ENCODE assay signal across 19 mouse cellular contexts in genomic region chr8:81856120-81856519, GRCm38 (mm10).
DNase-seq lines count a peak whose midpoint lies in the region; ATAC-seq lines count a peak whose summit lies in the region.
"Had no signal": no experiment of that assay in that cellular context is flagged by ENCODE, and none has a peak within 500 bp of the region (broad histone marks: within the 10 kb centered on the region; RNA-seq: fewer than 3 reads in every experiment).

No protein-coding gene starts in this region.

- no peak overlapping the region for H3K4me2 ChIP-seq in forebrain, embryonic 16.5 days (ENCODE audit: low read length)
- H3K4me2 ChIP-seq in forebrain, embryonic 13.5 days: no peak overlapping the region
- no peak overlapping the region for H3K4me2 ChIP-seq in kidney, embryonic 16.5 days (replicated peaks; ENCODE audit: low read depth, low read length)
- H3K4me2 ChIP-seq in heart, embryonic 13.5 days: peak overlapping the region; percentile 63
- H3K4me2 ChIP-seq: hindbrain, embryonic 13.5 days; intestine, embryonic 15.5 days; limb, embryonic 15.5 days; liver, embryonic 15.5 days; midbrain, embryonic 13.5 days; neural tube, embryonic 13.5 days had no signal

- H3K4me3 ChIP-seq in forebrain, embryonic 16.5 days (replicated peaks; ENCODE audit: low read length): no peak overlapping the region
- no peak overlapping the region for H3K4me3 ChIP-seq in forebrain, embryonic 13.5 days
- no peak overlapping the region for H3K4me3 ChIP-seq in kidney, embryonic 16.5 days (ENCODE audit: low read length)
- peak overlapping the region; percentile 42 for H3K4me3 ChIP-seq in heart, embryonic 13.5 days
- H3K4me3 ChIP-seq: forebrain, embryonic 10.5 days; hindbrain, embryonic 13.5 days; intestine, embryonic 15.5 days; kidney, embryonic 15.5 days; limb, embryonic 15.5 days; liver, embryonic 15.5 days; midbrain, embryonic 13.5 days; neural tube, embryonic 13.5 days had no signal

- 67% methylated on average over 4 of the region's 4 CpGs for WGBS in forebrain, embryonic 16.5 days
- whole genome bisulfite sequencing in forebrain, embryonic 13.5 days: 78% methylated on average over 4 of the region's 4 CpGs
- 57% methylated on average over 4 of the region's 4 CpGs for WGBS in kidney, embryonic 16.5 days
- 29% methylated on average over 4 of the region's 4 CpGs for WGBS in heart, embryonic 13.5 days

- no peak overlapping the region for H3K9ac ChIP-seq in forebrain, embryonic 16.5 days (replicated peaks; ENCODE audit: low read depth, low read length)
- H3K9ac ChIP-seq in forebrain, embryonic 13.5 days: no peak overlapping the region
- H3K9ac ChIP-seq in kidney, embryonic 16.5 days (replicated peaks; ENCODE audit: low read length): no peak overlapping the region
- peak overlapping the region; percentile 74 for H3K9ac ChIP-seq in heart, embryonic 13.5 days
- H3K9ac ChIP-seq: hindbrain, embryonic 13.5 days; intestine, embryonic 15.5 days; kidney, embryonic 15.5 days; limb, embryonic 15.5 days; liver, embryonic 15.5 days; midbrain, embryonic 13.5 days; neural tube, embryonic 13.5 days had no signal

- no peaks in the 10 kb centered on the region for H3K9me3 ChIP-seq in forebrain, embryonic 16.5 days (ENCODE audit: control insufficient read depth, low read length)
- H3K9me3 ChIP-seq in forebrain, embryonic 13.5 days (replicated peaks): no peaks in the 10 kb centered on the region
- H3K9me3 ChIP-seq in kidney, embryonic 16.5 days (ENCODE audit: low read length): no peaks in the 10 kb centered on the region
- H3K9me3 ChIP-seq in heart, embryonic 13.5 days: no peaks in the 10 kb centered on the region
- H3K9me3 ChIP-seq: forebrain, embryonic 10.5 days; hindbrain, embryonic 13.5 days; intestine, embryonic 15.5 days; kidney, embryonic 15.5 days; limb, embryonic 15.5 days; liver, embryonic 15.5 days; midbrain, embryonic 13.5 days; neural tube, embryonic 13.5 days had no signal

- ATAC-seq in forebrain, embryonic 16.5 days: peak; percentile 58; the same call in 1 of the 2 replicates
- no peak for ATAC-seq in forebrain, embryonic 13.5 days
- ATAC-seq in kidney, embryonic 16.5 days (ENCODE audit: low FRiP score, low TSS enrichment): no peak
- ATAC-seq in heart, embryonic 13.5 days (ENCODE audit: extremely low read depth, insufficient number of reproducible peaks, low FRiP score, low TSS enrichment): no peak
- ATAC-seq: intestine, embryonic 15.5 days; midbrain, embryonic 13.5 days had no signal

- no peaks in the 10 kb centered on the region for H3K4me1 ChIP-seq in forebrain, embryonic 16.5 days (replicated peaks; ENCODE audit: control insufficient read depth, insufficient read depth, low read length)
- no peaks in the 10 kb centered on the region for H3K4me1 ChIP-seq in forebrain, embryonic 13.5 days
- H3K4me1 ChIP-seq in kidney, embryonic 16.5 days (ENCODE audit: insufficient read depth, low read length): 0 out of 2 replicates have a peak, but pooled peaks cover 4% of the 10 kb centered on the region
- peaks cover 42% of the 10 kb centered on the region for H3K4me1 ChIP-seq in heart, embryonic 13.5 days
- H3K4me1 ChIP-seq: forebrain, embryonic 10.5 days; hindbrain, embryonic 13.5 days; intestine, embryonic 15.5 days; liver, embryonic 15.5 days; midbrain, embryonic 13.5 days; neural tube, embryonic 13.5 days had no signal

- intact Hi-C loops in left cerebral cortex, postnatal 36 days (cut with DNase I): no loop called here

- no peak overlapping the region for H3K27ac ChIP-seq in forebrain, embryonic 16.5 days (ENCODE audit: low read length)
- H3K27ac ChIP-seq in forebrain, embryonic 13.5 days: no peak overlapping the region
- H3K27ac ChIP-seq in kidney, embryonic 16.5 days (ENCODE audit: low read length): peak overlapping the region; percentile 14; the same call in 1 of the 2 replicates
- H3K27ac ChIP-seq in heart, embryonic 13.5 days (replicated peaks): peak overlapping the region; percentile 78
- H3K27ac ChIP-seq: forebrain, embryonic 10.5 days; hindbrain, embryonic 13.5 days; intestine, embryonic 15.5 days; kidney, embryonic 15.5 days; limb, embryonic 15.5 days; liver, embryonic 15.5 days; midbrain, embryonic 13.5 days; neural tube, embryonic 13.5 days had no signal

- no peak for DNase-seq in kidney, adult 9 months
- no peak for DNase-seq in left cerebral cortex, postnatal 36 days (ENCODE audit: low spot score in 2 of 2)
- DNase-seq in right cerebral cortex, postnatal 36 days (ENCODE audit: low spot score in 2 of 2): no peak
- DNase-seq: adrenal gland, postnatal 36 days; layer of hippocampus, postnatal 36 days; lung, postnatal 10 days; thymus, postnatal 36 days had no signal

- H3K36me3 ChIP-seq in forebrain, embryonic 16.5 days (ENCODE audit: control insufficient read depth, insufficient read depth): no peaks in the 10 kb centered on the region
- no peaks in the 10 kb centered on the region for H3K36me3 ChIP-seq in forebrain, embryonic 13.5 days (ENCODE audit: poor library complexity, severe bottlenecking)
- H3K36me3 ChIP-seq in kidney, embryonic 16.5 days (ENCODE audit: insufficient read depth, low read length): no peaks in the 10 kb centered on the region
- no peaks in the 10 kb centered on the region for H3K36me3 ChIP-seq in heart, embryonic 13.5 days
- H3K36me3 ChIP-seq: forebrain, embryonic 10.5 days; hindbrain, embryonic 13.5 days; intestine, embryonic 15.5 days; kidney, embryonic 15.5 days; limb, embryonic 15.5 days; liver, embryonic 15.5 days; midbrain, embryonic 13.5 days; neural tube, embryonic 13.5 days had no signal

- no peaks in the 10 kb centered on the region for H3K27me3 ChIP-seq in forebrain, embryonic 16.5 days (replicated peaks; ENCODE audit: control insufficient read depth, insufficient read depth, low read length)
- H3K27me3 ChIP-seq in forebrain, embryonic 13.5 days: no peaks in the 10 kb centered on the region
- no peaks in the 10 kb centered on the region for H3K27me3 ChIP-seq in kidney, embryonic 16.5 days (ENCODE audit: insufficient read depth, low read length)
- H3K27me3 ChIP-seq in heart, embryonic 13.5 days (replicated peaks): no peaks in the 10 kb centered on the region
- H3K27me3 ChIP-seq: hindbrain, embryonic 13.5 days; intestine, embryonic 15.5 days; kidney, embryonic 15.5 days; limb, embryonic 15.5 days; liver, embryonic 15.5 days; midbrain, embryonic 13.5 days; neural tube, embryonic 13.5 days had no signal

Comparison
In these comparisons a context has a peak if more than half of its experiments do, and no peak if none do; other contexts are left out.
1. H3K27ac ChIP-seq: peak in kidney, embryonic 16.5 days (single experiment) and heart, embryonic 13.5 days (single experiment); none in forebrain, embryonic 16.5 days (single experiment) and forebrain, embryonic 13.5 days (single experiment).